Mouse (Mus musculus): ENCODE data around the gene Grxcr1.

DNA sequence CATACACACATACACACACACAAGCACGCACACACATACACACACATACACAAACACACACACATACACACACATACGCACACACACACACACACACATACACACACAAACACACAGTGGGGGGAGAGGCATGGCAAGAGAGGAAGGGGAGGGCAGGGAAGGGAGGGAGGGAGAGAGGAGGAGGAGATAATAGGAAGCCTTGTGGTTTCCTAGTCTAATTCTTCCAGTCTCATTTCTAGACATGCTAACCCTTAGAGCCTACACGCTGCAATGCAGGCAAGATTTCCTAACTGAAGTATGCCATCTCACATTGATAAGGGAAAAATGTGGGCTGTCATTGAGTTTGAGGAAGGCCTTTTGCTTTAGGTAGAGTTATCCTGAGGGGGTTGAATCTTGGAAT, 25.9 kb downstream of the Grxcr1 start:
- TF ChIP-seq POLR2A (IDR thresholded peaks at IDR 0.05; ENCODE audit: low read depth, low read length) (no peak), CTCF (IDR thresholded peaks at IDR 0.05; ENCODE audit: borderline replicate concordance, insufficient read depth, low read length) (no peak)

Measured in embryonic fibroblast, embryonic 13.5 days (primary cell).